Mouse (Mus musculus): ENCODE results near the gene Col15a1.

- no peak for TF ChIP-seq CTCF (IDR thresholded peaks at IDR 0.05; ENCODE audit: low read depth)
- no peak for TF ChIP-seq EP300 (IDR thresholded peaks at IDR 0.05; ENCODE audit: low read depth)
Observed at GRCm38 (mm10) chr4:47312676-47313075, 104.7 kb downstream of the Col15a1 start.

All from liver, embryonic 14.5 days (tissue).